Mouse (Mus musculus) megakaryocyte-erythroid progenitor cell, adult 5-6 weeks (primary cell): ENCODE results near the gene Mtcl1. TPM values are rescaled to one million over a fixed set of nuclear protein-coding genes. Genes with fewer than 3 reads are reported as not detected.
"Not testable (repeated sequence)": the region's sequence is repeated elsewhere in the genome, so short reads cannot be mapped to it uniquely, and the experiment has no call there.

Source experiments
- ATAC-seq: replicated peaks from 2 replicates; pipeline ENCODE4 v1.8.0; 2016; ENCODE audit warnings: mild to moderate bottlenecking, inconsistent platforms; ENCODE audit not compliant: severe bottlenecking, poor library complexity, low FRiP score, low TSS enrichment
- total RNA-seq, 2 experiments: library from RNA; stranded (forward) in 1 of 2; stranded (reverse) in 1 of 2; fragments of 200-1000, 215-1000 nt in 1 of 2; fragments of >200 nt in 1 of 2; fragmentation: Nextera tagmentation in 1 of 2; gene quantifications; 2 replicates each; pipeline ENCODE4 v1.2.3; 2014 to 2017

The Mtcl1 gene
- total RNA-seq, 2 experiments from 2014 or later, result not detected

DNA sequence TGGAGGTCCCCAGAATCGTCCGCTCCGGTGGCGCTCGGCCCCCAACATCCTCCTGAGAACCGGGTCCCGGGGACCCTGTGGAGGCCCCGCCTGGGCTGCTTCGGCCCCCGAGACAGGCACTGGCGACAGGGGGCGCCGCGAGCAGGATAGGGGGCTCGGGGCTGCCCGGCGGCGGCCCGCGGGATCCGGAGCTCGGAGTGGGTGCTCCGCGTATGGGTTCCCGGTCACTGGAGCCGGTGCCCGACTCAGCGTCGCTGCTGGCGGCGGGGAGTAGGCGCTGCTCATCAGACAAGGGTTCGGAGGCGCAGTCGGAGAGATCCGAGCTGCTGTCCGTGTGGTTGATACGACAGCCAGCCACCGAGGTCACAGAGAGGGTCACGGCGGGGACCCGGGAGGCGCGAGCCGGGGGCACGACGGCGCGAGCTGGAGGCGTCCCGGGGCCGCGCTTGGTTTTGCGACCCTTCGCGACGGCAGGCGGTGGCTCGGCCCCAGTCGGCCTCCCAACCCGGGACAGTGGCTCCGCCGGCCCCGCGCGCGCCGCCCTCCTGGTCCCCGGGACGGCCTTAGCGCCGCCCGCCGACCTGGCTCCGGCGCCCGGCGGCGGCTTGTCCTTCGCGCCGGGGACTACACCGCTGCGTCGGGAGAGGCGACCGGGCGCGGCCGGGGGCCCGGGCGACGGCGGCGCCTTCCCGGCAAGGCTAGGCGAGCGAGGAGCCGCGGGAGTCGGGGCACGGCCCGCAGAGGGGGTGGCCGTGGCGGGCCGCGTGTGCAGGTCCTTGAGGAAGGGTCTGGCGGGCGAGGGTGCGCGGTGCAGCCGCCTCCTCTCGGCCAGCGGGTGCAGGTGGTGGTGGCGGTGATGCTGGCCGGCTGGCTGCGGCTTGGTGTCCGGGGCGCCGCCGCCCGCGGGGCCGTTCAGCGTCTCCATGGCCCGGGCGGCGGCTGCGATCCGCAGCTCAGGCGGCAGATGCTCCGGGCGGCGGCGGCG, 837 bp downstream of the Mtcl1 start:
- ATAC-seq, result no peak

DNA sequence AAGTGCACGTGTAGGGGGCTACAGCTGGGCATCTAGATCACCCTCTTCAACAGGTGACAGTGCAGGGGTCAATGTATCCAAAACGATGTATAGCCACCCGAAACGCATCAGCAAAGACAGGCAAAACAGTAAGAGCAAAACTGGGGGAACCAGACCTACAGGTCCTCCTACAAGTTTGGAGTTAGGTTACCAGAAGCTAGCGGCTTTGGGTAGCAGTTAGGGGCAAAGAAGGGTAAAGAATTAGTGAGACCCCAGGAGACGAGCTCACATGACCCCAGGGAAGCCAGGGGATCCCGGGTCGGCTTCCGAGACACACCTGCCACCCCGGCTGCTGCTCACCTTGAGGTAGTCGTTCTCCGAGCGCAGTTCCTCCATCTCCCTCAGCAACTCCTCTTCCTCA, 1.6 kb downstream of the Mtcl1 start:
- no peak for ATAC-seq

GRCm38 (mm10) chr17:66447007-66447312, 2.6 kb downstream of the Mtcl1 start:
- ATAC-seq, result no peak

DNA sequence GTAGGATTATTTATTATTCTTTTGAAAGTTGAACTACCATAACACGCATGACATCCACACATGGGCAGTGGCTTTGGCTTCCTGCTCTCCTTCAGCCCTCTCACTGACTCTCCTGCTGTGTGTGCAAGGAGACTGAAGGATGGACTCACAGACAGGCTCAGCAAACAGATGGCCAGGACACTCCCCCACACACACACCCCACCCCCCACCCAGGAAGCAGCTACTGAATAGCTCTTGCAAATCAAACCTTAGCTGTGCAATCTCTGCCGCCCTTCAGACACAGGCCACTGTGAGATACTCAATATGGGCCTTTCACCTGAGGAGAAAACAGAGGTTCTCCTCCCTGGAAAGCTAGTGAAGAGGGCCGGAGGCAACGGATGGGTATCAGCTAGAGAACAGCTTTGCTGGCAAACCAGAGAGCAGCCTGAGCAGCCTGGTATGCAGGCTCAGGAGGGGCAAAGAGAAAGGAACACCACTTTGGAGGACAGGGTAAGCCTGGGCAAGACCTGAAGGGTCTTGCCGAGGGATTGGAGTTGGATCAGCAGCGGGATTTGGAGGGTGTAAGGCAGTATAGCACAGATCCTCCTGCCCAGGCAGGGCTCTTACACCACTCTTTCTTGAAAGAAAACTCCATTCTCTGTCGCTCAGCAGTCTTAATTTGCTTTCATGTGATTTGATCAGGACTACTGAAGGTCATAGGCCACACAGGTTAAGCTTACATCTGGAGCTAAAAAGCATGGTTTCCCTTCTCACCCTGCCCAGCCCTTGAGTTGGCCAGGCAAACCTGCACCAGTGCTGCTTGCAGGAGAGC, 3.1 kb downstream of the Mtcl1 start:
- ATAC-seq, result no peak

DNA sequence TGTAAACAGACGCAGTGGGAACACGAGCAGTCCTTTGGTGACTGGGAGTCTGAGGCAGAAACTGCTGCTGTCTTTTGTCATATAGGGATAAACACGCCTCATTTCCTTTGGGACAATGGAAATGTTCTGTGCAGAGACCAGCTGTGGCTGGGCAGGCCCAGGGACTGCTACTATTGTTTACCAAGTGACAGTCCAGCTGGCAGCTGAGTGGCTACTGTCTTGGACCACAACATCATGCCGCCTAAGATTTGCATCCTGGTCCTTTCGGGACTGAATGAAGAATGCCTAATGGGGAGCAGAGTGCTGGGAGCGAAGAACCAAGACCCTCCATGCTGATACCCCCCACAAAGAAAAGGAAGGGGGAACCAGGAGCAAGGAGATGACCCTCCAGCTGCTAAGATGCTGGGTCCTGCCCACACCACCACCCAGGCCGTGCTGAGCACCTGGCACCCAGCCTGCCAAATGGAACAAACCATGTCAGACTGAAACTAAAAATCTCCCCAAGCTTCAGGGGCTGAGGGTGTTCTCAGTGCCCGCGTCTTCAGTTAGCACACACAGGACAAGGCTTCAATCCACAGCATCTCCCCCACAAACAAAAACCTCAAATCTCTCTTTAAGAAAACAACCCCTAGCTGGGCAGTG, 5.4 kb downstream of the Mtcl1 start:
- ATAC-seq, result no peak

DNA sequence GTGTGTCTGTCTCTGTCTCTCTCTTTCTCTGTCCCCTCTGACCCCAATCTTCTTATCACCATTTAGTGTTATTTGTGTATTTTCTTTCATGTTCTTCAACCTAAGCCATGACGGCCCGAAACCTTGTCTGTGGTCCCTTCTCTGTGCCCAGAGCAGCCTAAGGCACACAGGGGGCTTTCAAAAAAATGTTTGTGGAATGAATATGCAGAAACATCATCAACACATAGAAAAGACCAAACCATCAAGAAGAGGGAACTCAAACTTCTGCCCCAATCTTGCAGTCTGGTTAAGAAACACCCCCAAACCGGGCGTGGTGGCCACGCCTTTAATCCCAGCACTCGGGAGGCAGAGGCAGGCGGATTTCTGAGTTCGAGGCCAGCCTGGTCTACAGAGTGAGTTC, 9.7 kb downstream of the Mtcl1 start:
- ATAC-seq, result no peak

- no peak for ATAC-seq
These were observed 10.3 kb downstream of the Mtcl1 start for GRCm38 (mm10) chr17:66439051-66439753.

GRCm38 (mm10) chr17:66438137-66438536, 11.4 kb downstream of the Mtcl1 start:
- no peak for ATAC-seq

GRCm38 (mm10) chr17:66436811-66437210, 12.7 kb downstream of the Mtcl1 start:
- no peak for ATAC-seq

- no peak for ATAC-seq
These were observed 13.6 kb downstream of the Mtcl1 start for GRCm38 (mm10) chr17:66435982-66436381.

GRCm38 (mm10) chr17:66435007-66435406, 14.5 kb downstream of the Mtcl1 start:
- no peak for ATAC-seq

GRCm38 (mm10) chr17:66434566-66434965, 15.0 kb downstream of the Mtcl1 start:
- ATAC-seq, result no peak

GRCm38 (mm10) chr17:66424601-66425000, 24.9 kb downstream of the Mtcl1 start:
- not testable (repeated sequence) for ATAC-seq

DNA sequence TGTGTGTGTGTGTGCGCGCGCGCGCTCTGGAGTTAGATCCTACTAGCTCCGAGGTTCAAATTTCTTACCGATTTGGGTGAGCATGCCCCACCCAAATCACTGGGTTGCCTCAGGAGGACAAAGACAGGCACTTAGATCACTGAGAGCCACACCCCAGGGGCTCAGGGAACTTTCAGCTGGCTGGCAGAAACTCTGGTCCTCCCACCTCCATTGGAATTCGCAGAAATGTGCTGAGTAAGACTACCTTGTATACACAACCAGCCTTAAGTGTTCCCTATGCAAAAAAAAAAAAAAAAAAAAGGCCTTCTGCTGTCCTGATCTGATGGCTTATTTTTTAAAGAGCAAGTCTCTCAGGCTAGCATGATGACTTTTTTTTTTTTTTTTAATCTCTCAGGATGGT, 30.1 kb downstream of the Mtcl1 start:
- ATAC-seq, result no peak

- ATAC-seq, result no peak
These were observed 31.8 kb downstream of the Mtcl1 start for GRCm38 (mm10) chr17:66417748-66418147.

GRCm38 (mm10) chr17:66417329-66417728, 32.2 kb downstream of the Mtcl1 start:
- no peak for ATAC-seq

DNA sequence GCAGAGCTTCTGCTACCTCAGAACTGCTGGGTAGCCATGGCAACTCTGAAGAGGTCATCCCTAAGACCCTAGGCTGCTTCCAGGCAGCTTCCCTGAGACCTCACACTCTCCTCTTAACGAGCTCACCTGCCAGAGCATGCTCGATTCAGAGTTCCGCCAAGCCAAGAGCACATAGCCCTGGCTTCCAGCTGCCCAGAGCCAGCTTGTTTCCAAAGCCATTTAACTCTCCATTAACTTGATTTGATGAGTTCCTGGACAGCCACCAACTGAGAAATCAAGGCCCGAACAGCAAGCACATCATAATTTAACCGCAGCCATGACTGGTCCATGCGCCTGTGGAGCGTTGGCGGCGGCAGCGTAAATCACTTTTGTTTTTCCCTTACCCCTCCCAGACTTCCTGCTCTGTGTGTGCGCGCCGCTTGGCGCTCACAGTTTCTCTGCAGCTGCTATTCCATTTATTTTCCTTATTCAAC, 32.7 kb downstream of the Mtcl1 start:
- ATAC-seq, result no peak

- ATAC-seq, result no peak
These were observed 33.1 kb downstream of the Mtcl1 start for GRCm38 (mm10) chr17:66416436-66416835.

GRCm38 (mm10) chr17:66414331-66414730, 35.2 kb downstream of the Mtcl1 start:
- no peak for ATAC-seq
